Mouse (Mus musculus) liver, adult 2 months (tissue): ENCODE measurements around the gene Treh. TPM values are rescaled to one million over a fixed set of nuclear protein-coding genes. Genes with fewer than 3 reads are reported as not detected.

ENCODE experiments used
- DNase-seq: peaks from one replicate; pipeline ENCODE4 v3.0.0-alpha.2; 2011; ENCODE audit warnings: low read depth, low spot score; ENCODE audit errors: extremely low read depth
- H3K27ac ChIP-seq: fragments of 200-500 bp; replicated peaks from 2 replicates; pipeline ENCODE4 v1.5.1; 2012; ENCODE audit warnings: low read depth, mild to moderate bottlenecking, control low read depth, inconsistent platforms, low read length; ENCODE audit not compliant: insufficient read depth
- H3K27me3 ChIP-seq: fragments of 200-500 bp; 2 replicates; pipeline ENCODE4 v1.6.1; 2012; ENCODE audit warnings: mild to moderate bottlenecking, moderate library complexity, low read length, inconsistent platforms; ENCODE audit not compliant: control insufficient read depth, insufficient read depth
- H3K36me3 ChIP-seq: fragments of 200-500 bp; 2 replicates; pipeline ENCODE4 v1.6.1; 2012; ENCODE audit warnings: low read length, inconsistent platforms; ENCODE audit not compliant: control insufficient read depth, insufficient read depth
- H3K4me1 ChIP-seq: fragments of 200-500 bp; 2 replicates; pipeline ENCODE4 v1.6.1; 2011; ENCODE audit warnings: low read length; ENCODE audit not compliant: control insufficient read depth, insufficient read depth
- H3K4me3 ChIP-seq: fragments of 200-500 bp; 2 replicates; pipeline ENCODE4 v1.5.1; 2011; ENCODE audit warnings: low read depth, mild to moderate bottlenecking, control low read depth, low read length, moderate library complexity; ENCODE audit not compliant: insufficient read depth
- H3K79me2 ChIP-seq: fragments of 200-500 bp; 2 replicates; pipeline ENCODE4 v1.6.1; 2012; ENCODE audit warnings: inconsistent platforms, mild to moderate bottlenecking, low read length, moderate library complexity; ENCODE audit not compliant: control insufficient read depth, insufficient read depth
- H3K9ac ChIP-seq: fragments of 200-500 bp; 2 replicates; pipeline ENCODE4 v1.6.1; 2012; ENCODE audit warnings: low read depth, mild to moderate bottlenecking, control low read depth, inconsistent platforms, low read length
- CTCF ChIP-seq: fragments of 200-500 bp; IDR thresholded peaks from 2 replicates; pipeline ENCODE4 v1.5.1; 2011; ENCODE audit warnings: low read depth, low read length, control low read depth
- POLR2A ChIP-seq: fragments of 200-500 bp; IDR thresholded peaks from 2 replicates; pipeline ENCODE4 v1.6.1; 2011; ENCODE audit warnings: low read length, control low read depth; ENCODE audit not compliant: insufficient read depth; ENCODE audit errors: extremely low read depth
- WGBS: fragments of 180-500 bp; shearing (Covaris S2); methylation state at CpG from one replicate; pipeline ENCODE4 v1.1.7; 2018; 5-methylcytosine and 5-hydroxymethylcytosine counted together
- polyA plus RNA-seq: library from polyadenylated mRNA; depleted of rRNA; stranded (reverse); fragments of >200 nt; gene quantifications from 2 replicates; pipeline ENCODE4 v1.2.3, GENCODE M21; 2012
- total RNA-seq: library from RNA; depleted of rRNA; stranded (reverse); fragments of >200 nt; gene quantifications from 2 replicates; pipeline ENCODE4 v1.2.3, GENCODE M21; 2014

The Treh gene
- total and polyA plus RNA-seq, 2 experiments: 0.15 to 0.37 TPM

DNA sequence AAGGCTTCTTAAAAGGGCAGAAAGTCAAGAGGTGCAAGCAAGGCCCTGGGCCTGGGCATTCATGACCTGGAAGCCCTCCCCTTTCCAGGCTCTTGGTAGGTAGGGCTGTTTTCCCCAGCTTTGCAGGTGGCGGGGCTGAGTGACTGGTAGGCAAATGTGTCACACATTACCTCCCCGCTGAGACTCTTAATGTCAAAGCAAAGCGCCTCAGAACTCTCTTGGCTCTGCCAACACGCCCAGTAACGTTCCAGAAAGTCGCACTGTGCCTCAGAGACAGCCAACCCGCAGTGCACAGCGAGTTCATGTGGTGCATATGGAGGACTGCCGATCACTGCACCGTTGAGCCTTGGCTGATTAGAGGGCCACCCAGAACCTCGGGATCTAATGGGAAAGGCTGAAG, 20.0 kb downstream of the Treh start:
- Histone ChIP-seq H3K4me1 (peaks cover 13% of the 10 kb centered on the region), H3K27ac (no peak overlapping the region), H3K79me2 (no peaks in the 10 kb centered on the region), H3K4me3 (no peak overlapping the region), H3K9ac (no peak overlapping the region), H3K36me3 (no peaks in the 10 kb centered on the region; the same call in 1 of the 2 replicates), H3K27me3 (no peaks in the 10 kb centered on the region)
- no peak for TF ChIP-seq POLR2A
- no peak for TF ChIP-seq CTCF
- WGBS: 97% methylated on average over 11 of the region's 11 CpGs
- no peak for DNase-seq

DNA sequence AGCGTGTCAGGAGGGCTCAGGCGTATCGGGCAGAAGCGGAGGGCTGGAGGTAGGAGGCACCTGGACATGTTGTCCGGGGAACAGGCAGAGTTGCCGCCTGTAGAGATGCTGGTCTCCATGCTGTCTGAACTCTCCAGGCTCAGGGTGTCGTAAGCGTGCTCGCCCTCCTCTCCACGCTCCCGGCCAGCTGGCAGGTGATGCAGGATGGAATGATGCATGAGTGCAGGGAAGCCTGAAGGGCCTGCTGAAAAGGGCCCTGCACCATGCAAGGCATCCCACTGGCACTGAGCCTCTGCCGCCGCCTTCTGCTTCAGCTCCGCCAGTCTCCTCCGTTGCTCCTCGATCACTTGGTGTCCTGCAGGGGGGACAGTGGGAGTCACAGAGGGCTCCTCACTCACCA, 24.8 kb downstream of the Treh start:
- Histone ChIP-seq H3K27me3 (no peaks in the 10 kb centered on the region), H3K4me3 (no peak overlapping the region), H3K9ac (no peak overlapping the region), H3K79me2 (no peaks in the 10 kb centered on the region), H3K4me1 (no peaks in the 10 kb centered on the region), H3K27ac (no peak overlapping the region), H3K36me3 (no peaks in the 10 kb centered on the region; the same call in 1 of the 2 replicates)
- WGBS: 97% methylated on average over 16 of the region's 16 CpGs
- DNase-seq: no peak
- TF ChIP-seq POLR2A (no peak), CTCF (no peak)

DNA sequence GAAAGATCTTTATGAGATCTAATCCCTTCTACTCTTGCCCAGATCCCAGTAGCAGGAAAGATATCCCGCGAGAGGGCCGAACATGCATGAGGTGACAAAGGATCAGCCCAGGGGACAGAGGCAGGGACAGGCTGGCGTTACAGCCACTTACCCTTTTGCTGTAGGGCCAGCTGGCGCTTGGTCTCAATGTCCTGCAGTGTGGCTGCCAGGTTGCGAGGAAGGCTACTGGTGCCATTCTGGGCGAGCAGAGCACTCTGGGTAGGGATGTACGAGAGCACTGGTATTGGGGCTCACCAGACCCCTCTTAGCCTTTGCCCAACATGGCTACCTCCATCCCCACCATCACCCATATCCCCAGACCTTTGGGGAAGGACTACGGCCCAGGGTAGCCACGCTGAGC, 26.2 kb downstream of the Treh start:
- Histone ChIP-seq H3K4me1 (no peaks in the 10 kb centered on the region), H3K4me3 (no peak overlapping the region), H3K27ac (no peak overlapping the region), H3K36me3 (no peaks in the 10 kb centered on the region; the same call in 1 of the 2 replicates), H3K79me2 (no peaks in the 10 kb centered on the region), H3K9ac (no peak overlapping the region), H3K27me3 (no peaks in the 10 kb centered on the region)
- WGBS: 95% methylated on average over 10 of the region's 10 CpGs
- no peak for DNase-seq
- no peak for TF ChIP-seq POLR2A
- no peak for TF ChIP-seq CTCF

DNA sequence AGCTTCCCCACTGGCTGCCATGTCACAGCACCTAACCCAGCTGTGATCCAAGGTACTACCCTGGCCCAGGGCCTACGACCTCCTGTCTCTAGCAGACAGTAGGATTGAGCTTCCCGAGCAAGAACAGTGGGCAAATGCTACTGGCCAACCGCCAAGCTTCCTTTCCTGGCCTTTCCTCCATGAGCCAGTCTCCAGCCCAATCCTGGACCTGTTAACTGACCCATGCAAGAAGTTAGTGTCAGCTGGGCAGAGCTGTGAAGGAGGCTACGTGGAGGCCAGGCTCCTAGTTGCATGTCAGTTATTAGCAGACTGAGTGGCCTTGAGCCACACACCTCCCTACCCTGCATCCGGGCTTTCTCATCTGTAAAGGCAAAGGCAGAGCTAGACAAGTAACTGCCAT, 26.7 kb downstream of the Treh start:
- no peaks in the 10 kb centered on the region for H3K79me2 ChIP-seq
- H3K4me3 ChIP-seq: no peak overlapping the region
- no peaks in the 10 kb centered on the region; the same call in 1 of the 2 replicates for H3K36me3 ChIP-seq
- no peak for DNase-seq
- TF ChIP-seq CTCF (no peak), POLR2A (no peak)
- no peak overlapping the region for H3K9ac ChIP-seq
- H3K27me3 ChIP-seq: no peaks in the 10 kb centered on the region
- 86% methylated on average over 5 of the region's 5 CpGs for WGBS
- H3K27ac ChIP-seq: no peak overlapping the region
- no peaks in the 10 kb centered on the region for H3K4me1 ChIP-seq

DNA sequence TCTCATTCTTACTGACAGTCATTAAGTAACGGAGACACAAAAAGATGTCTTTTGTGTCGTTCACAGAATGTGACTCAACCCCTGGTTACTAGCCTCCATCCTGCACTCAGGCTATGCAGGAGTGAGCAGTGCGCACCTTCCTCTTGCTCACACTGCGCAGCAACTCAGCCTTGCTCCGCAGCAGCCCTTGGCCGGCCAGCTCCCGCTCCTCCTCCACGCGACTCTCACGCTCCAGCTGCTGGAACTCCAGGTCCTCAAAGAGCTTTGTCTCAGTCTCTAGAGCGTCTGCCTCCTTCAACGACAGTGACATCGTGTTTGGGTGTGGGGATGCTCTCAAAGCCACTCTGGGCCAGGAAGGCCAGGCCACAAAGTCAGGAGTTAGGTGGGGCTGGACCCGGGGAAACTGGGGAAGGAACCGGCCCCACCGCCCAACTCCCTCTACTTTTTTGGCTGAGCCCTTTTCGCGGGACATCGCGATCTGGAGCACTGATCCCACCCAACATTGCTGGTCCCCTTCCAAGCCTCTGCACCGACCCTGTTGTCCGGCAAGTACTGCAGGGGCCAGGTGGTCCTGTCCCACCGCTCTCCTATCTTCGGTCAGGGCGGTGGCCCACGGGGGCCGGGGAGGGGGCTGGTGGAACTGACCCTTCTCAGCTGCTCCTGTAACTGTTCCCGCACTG, 34.9 kb downstream of the Treh start:
- Histone ChIP-seq H3K4me3 (peak overlapping the region; percentile 27; the same call in 1 of the 2 replicates), H3K4me1 (peaks cover 7% of the 10 kb centered on the region; the same call in 1 of the 2 replicates), H3K27me3 (no peaks in the 10 kb centered on the region), H3K36me3 (no peaks in the 10 kb centered on the region), H3K27ac (no peak overlapping the region), H3K9ac (peak overlapping the region; percentile 37; the same call in 1 of the 2 replicates), H3K79me2 (no peaks in the 10 kb centered on the region)
- WGBS: 44% methylated on average over 28 of the region's 28 CpGs
- DNase-seq: no peak
- TF ChIP-seq POLR2A: no peak
- TF ChIP-seq CTCF: no peak

DNA sequence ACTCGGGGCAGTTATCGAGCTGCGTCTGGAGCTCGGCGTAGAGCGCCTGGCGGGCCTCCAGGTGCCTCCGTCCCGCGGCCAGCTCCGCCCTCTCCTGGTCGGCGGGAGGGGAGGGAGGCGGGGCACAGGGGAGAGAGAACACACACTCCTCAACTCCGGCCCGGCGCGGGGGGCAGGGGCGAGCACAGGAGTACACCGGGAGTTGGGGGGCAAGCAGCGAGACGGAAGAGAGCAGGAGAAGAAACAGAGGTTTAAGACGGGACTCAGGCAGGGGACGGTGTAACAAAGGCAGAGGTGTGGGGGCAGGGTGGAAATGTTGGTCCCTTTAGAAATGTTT, 35.4 kb downstream of the Treh start:
- no peaks in the 10 kb centered on the region for H3K79me2 ChIP-seq
- H3K4me3 ChIP-seq: peak overlapping the region; percentile 69
- H3K4me1 ChIP-seq: peaks cover 7% of the 10 kb centered on the region; the same call in 1 of the 2 replicates
- TF ChIP-seq POLR2A: no peak
- TF ChIP-seq CTCF: peak; percentile 46; the same call in 1 of the 2 replicates
- peak overlapping the region; percentile 47 for H3K27ac ChIP-seq
- WGBS: 9% methylated on average over 23 of the region's 24 CpGs
- no peaks in the 10 kb centered on the region for H3K36me3 ChIP-seq
- H3K9ac ChIP-seq: peak overlapping the region; percentile 65
- peak; percentile 50 for DNase-seq
- no peaks in the 10 kb centered on the region for H3K27me3 ChIP-seq
